Mouse (Mus musculus) heart, postnatal 0 days (tissue): ENCODE measurements around the gene Stard13. TPM values are rescaled to one million over a fixed set of nuclear protein-coding genes. Genes with fewer than 3 reads are reported as not detected.
A peak's percentile ranks its signal among the peaks of the same experiment; 100 is the strongest.

Source experiments
- ATAC-seq: fragments of 200-750 bp; cut with Nextera tagmentation; 2 replicates; pipeline ENCODE4 v1.8.0; 2017; ENCODE audit warnings: low read depth, moderate number of reproducible peaks, moderate library complexity; ENCODE audit not compliant: insufficient read depth
- DNase-seq: peaks from one replicate; pipeline ENCODE4 v3.0.0-alpha.2; 2016; ENCODE audit warnings: low spot score
- H3K27ac ChIP-seq: fragments of 300-500 bp; sonication (generic); 2 replicates; pipeline ENCODE4 v1.5.1; 2014; ENCODE audit warnings: low read depth, mild to moderate bottlenecking
- H3K27me3 ChIP-seq: fragments of 300-500 bp; sonication (generic); 2 replicates; pipeline ENCODE4 v1.6.1; 2014; ENCODE audit warnings: low read length, mixed read lengths; ENCODE audit not compliant: control insufficient read depth, insufficient read depth
- H3K36me3 ChIP-seq: fragments of 300-500 bp; sonication (generic); replicated peaks from 2 replicates; pipeline ENCODE4 v1.6.1; 2014; ENCODE audit warnings: low read length, mixed read lengths; ENCODE audit not compliant: control insufficient read depth, insufficient read depth
- H3K4me1 ChIP-seq: fragments of 300-500 bp; sonication (generic); 2 replicates; pipeline ENCODE4 v1.6.1; 2014; ENCODE audit warnings: antibody characterized with exemption; ENCODE audit not compliant: control insufficient read depth, insufficient read depth
- H3K4me2 ChIP-seq: fragments of 300-500 bp; sonication (generic); 2 replicates; pipeline ENCODE4 v1.6.1; 2014; ENCODE audit warnings: low read depth, mild to moderate bottlenecking, low read length, moderate library complexity
- H3K4me3 ChIP-seq: fragments of 300-500 bp; sonication (generic); 2 replicates; pipeline ENCODE4 v1.5.1; 2014; ENCODE audit warnings: low read depth, low read length
- H3K9ac ChIP-seq: fragments of 300-500 bp; sonication (generic); replicated peaks from 2 replicates; pipeline ENCODE4 v1.6.1; 2014; ENCODE audit warnings: low read depth, low read length, mixed read lengths
- H3K9me3 ChIP-seq: fragments of 300-500 bp; sonication (generic); replicated peaks from 2 replicates; pipeline ENCODE4 v1.6.1; 2016; ENCODE audit warnings: low read length; ENCODE audit not compliant: control insufficient read depth
- CTCF ChIP-seq: IDR thresholded peaks from 2 replicates; pipeline ENCODE4 v1.5.1; 2016; ENCODE audit warnings: antibody characterized with exemption, control low read depth, low read depth
- EP300 ChIP-seq: IDR thresholded peaks from 2 replicates; pipeline ENCODE4 v1.6.1; 2016; ENCODE audit warnings: antibody characterized with exemption, low read depth
- WGBS: fragments of 180-500 bp; shearing (Covaris S2); extraction: QIAGEN DNeasy Blood & Tissue Kit; methylation state at CpG from one replicate; pipeline ENCODE4 v1.1.7; 2014; 5-methylcytosine and 5-hydroxymethylcytosine counted together
- polyA plus RNA-seq: library from polyadenylated mRNA; unstranded; fragments of >200 nt; fragmentation: Nextera tagmentation; extraction: Ambion mirVana; gene quantifications from 2 replicates; pipeline ENCODE4 v1.2.1, GENCODE M21; 2015
- total RNA-seq: library from RNA; depleted of rRNA; stranded (reverse); fragments of >200 nt; gene quantifications from 2 replicates; pipeline ENCODE4 v1.2.3, GENCODE M21; 2014; ENCODE audit warnings: low replicate concordance

Gene Stard13
- total and polyA plus RNA-seq, 2 experiments from 2014 or later, result 3.3 to 10.6 TPM

DNA sequence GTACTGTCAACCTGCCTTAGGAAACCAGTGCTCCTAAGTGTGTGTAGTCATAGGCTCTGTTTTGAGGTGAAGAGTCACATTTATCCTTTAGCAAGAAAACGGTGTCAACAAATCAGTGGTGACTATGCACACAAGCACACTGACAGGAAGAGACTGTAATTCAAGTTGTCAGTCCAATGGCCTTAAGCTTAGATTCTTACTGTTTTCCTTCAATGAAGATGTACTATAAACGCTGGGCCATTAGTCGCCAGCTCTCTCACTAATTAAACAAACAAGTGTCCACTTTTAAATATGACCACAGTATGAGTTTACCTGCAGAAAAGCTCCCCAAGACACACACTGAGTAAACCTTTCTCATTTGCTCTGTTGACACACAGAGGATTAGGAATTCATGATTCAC is 44.3 kb downstream of the Stard13 start:
- ATAC-seq (no peak), DNase-seq (no peak)
- Histone ChIP-seq H3K9ac (peak overlapping the region; percentile 71), H3K9me3 (no peaks in the 10 kb centered on the region), H3K27me3 (no peaks in the 10 kb centered on the region), H3K4me3 (peak overlapping the region; percentile 76), H3K27ac (peak overlapping the region; percentile 68), H3K4me2 (peak overlapping the region; percentile 81), H3K36me3 (no peaks in the 10 kb centered on the region), H3K4me1 (peaks cover 11% of the 10 kb centered on the region; the same call in 1 of the 2 replicates)
- TF ChIP-seq EP300 (no peak), CTCF (no peak)
- 33% methylated on average over 3 of the region's 3 CpGs for WGBS

DNA sequence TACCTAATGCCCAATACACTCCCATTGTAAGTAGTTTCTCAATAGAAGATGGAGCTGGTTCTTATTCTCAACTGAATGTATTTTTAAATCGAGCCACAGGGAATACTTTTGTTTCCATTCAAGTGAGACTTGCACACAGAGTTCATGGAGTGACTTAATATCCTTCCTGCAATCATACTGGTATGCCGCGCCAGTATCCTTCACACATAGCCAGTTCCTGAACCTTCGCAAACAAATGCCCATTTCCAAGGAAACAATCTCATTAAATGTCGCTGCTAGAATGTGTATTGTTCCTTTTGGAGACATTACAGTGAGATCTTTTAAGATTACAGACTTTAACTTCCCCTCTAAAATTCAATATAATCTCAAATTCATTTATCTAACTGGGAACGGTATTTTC is 45.0 kb downstream of the Stard13 start:
- no peak for DNase-seq
- Histone ChIP-seq H3K9me3 (no peaks in the 10 kb centered on the region), H3K27me3 (no peaks in the 10 kb centered on the region), H3K4me3 (peak overlapping the region; percentile 76), H3K27ac (0 out of 2 replicates have a peak overlapping the region, but pooled peaks have one; percentile 68), H3K9ac (no peak overlapping the region), H3K4me1 (peaks cover 10% of the 10 kb centered on the region; the same call in 1 of the 2 replicates), H3K36me3 (no peaks in the 10 kb centered on the region), H3K4me2 (peak overlapping the region; percentile 81)
- no peak for TF ChIP-seq CTCF
- TF ChIP-seq EP300, result peak; percentile 58; the same call in 1 of the 2 replicates
- no peak for ATAC-seq
- WGBS, result 57% methylated on average over 6 of the region's 6 CpGs

DNA sequence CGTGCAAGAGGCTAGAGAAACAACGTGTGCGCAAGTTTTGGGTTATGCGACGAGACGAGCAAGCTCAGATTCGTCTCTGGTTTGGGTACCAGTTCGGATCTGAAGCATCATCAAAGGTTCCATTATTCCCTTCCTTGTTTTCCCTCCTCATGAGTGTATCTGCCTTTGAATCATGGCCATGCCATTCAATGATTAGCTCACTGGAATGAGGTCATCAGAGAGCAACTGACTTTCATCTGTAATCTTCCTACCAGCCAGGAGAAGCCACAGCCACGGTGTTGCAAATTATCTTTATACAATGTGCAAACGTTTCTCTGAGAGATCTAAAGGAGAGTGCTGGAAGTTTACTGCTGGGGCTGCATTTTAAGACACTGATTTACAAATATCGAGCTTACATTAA is 46.3 kb downstream of the Stard13 start:
- H3K27ac ChIP-seq, result no peak overlapping the region
- H3K4me1 ChIP-seq, result peaks cover 11% of the 10 kb centered on the region; the same call in 1 of the 2 replicates
- ATAC-seq, result no peak

GRCm38 (mm10) chr5:151185286-151185856 is 48.3 kb downstream of the Stard13 start:
- DNase-seq (no peak), ATAC-seq (no peak)
- 32% methylated on average over 8 of the region's 8 CpGs for WGBS
- H3K4me3 ChIP-seq, result no peak overlapping the region
- H3K9ac ChIP-seq, result no peak overlapping the region
- H3K4me2 ChIP-seq, result no peak overlapping the region
- peaks cover 13% of the 10 kb centered on the region; the same call in 1 of the 2 replicates for H3K4me1 ChIP-seq
- H3K27me3 ChIP-seq, result no peaks in the 10 kb centered on the region
- no peaks in the 10 kb centered on the region for H3K9me3 ChIP-seq
- TF ChIP-seq EP300 (no peak), CTCF (no peak)
- no peaks in the 10 kb centered on the region for H3K36me3 ChIP-seq
- H3K27ac ChIP-seq, result no peak overlapping the region

More for the DNA sequence above, 46.3 kb downstream of the Stard13 start:
- DNase-seq, result no peak
- H3K9ac ChIP-seq, result no peak overlapping the region
- H3K4me3 ChIP-seq, result no peak overlapping the region
- no peaks in the 10 kb centered on the region for H3K9me3 ChIP-seq
- no peak for TF ChIP-seq EP300
- peak overlapping the region; percentile 30; the same call in 1 of the 2 replicates for H3K4me2 ChIP-seq
- WGBS, result 76% methylated on average over 11 of the region's 11 CpGs
- H3K36me3 ChIP-seq, result no peaks in the 10 kb centered on the region
- no peaks in the 10 kb centered on the region for H3K27me3 ChIP-seq

GRCm38 (mm10) chr5:151183656-151184240 is 49.9 kb downstream of the Stard13 start:
- Histone ChIP-seq H3K27me3 (no peaks in the 10 kb centered on the region), H3K4me2 (peak overlapping the region; percentile 31; the same call in 1 of the 2 replicates), H3K9me3 (no peaks in the 10 kb centered on the region), H3K36me3 (no peaks in the 10 kb centered on the region), H3K27ac (peak overlapping the region; percentile 16; the same call in 1 of the 2 replicates), H3K9ac (no peak overlapping the region), H3K4me3 (no peak overlapping the region), H3K4me1 (peaks cover 13% of the 10 kb centered on the region; the same call in 1 of the 2 replicates)
- 0 out of 2 replicates have a peak, but pooled peaks have one; percentile 36 for ATAC-seq
- DNase-seq, result peak; percentile 34
- 49% methylated on average over 11 of the region's 11 CpGs for WGBS
- no peak for TF ChIP-seq CTCF
